Comparison of ENCODE assay signal across 8 mouse cellular contexts in genomic region chr11:105456497-105456907, GRCm38 (mm10). TPM values are rescaled to one million over a fixed set of nuclear protein-coding genes. Genes with fewer than 3 reads are reported as not detected.
DNase-seq lines count a peak whose midpoint lies in the region; ATAC-seq and TF ChIP-seq lines count a peak whose summit lies in the region.

Gene March10, minus strand, starts transcription at chr11:105456735.

- H3K4me2 ChIP-seq in intestine, postnatal 0 days (replicated peaks; ENCODE audit: low read depth) = peak within 1 kb of the TSS; percentile 63
- H3K4me2 ChIP-seq in liver, embryonic 12.5 days = peak within 1 kb of the TSS; percentile 60

- H3K27ac ChIP-seq in intestine, postnatal 0 days (ENCODE audit: low read depth, low read length) = no peak within 1 kb of the TSS
- no peak within 1 kb of the TSS for H3K27ac ChIP-seq in liver, embryonic 12.5 days

- ATAC-seq in intestine, postnatal 0 days = no peak
- ATAC-seq in liver, embryonic 12.5 days = no peak

- peak within 1 kb of the TSS; percentile 40 for H3K4me3 ChIP-seq in intestine, postnatal 0 days (ENCODE audit: low read depth, low read length)
- peak within 1 kb of the TSS; percentile 40 for H3K4me3 ChIP-seq in liver, embryonic 12.5 days

- H3K4me1 ChIP-seq in intestine, postnatal 0 days (replicated peaks; ENCODE audit: control insufficient read depth, insufficient read depth, low read length) = no peaks in the 10 kb centered on the region
- peaks cover 5% of the 10 kb centered on the region for H3K4me1 ChIP-seq in liver, embryonic 12.5 days

- H3K9ac ChIP-seq in intestine, postnatal 0 days (ENCODE audit: low read depth, low read length) = no peak within 1 kb of the TSS
- H3K9ac ChIP-seq in liver, embryonic 12.5 days = no peak within 1 kb of the TSS

- no peaks in the 10 kb centered on the region for H3K9me3 ChIP-seq in intestine, postnatal 0 days (ENCODE audit: control insufficient read depth)
- H3K9me3 ChIP-seq in liver, embryonic 12.5 days (replicated peaks) = no peaks in the 10 kb centered on the region

- WGBS in intestine, postnatal 0 days = 7% methylated on average over 30 of the region's 35 CpGs
- 7% methylated on average over 35 of the region's 35 CpGs for WGBS in liver, embryonic 12.5 days (ENCODE audit: insufficient replicate concordance)

- H3K27me3 ChIP-seq in intestine, postnatal 0 days (replicated peaks; ENCODE audit: control insufficient read depth, insufficient read depth, low read length) = 0 out of 2 replicates have a peak, but pooled peaks cover 3% of the 10 kb centered on the region
- peaks cover 54% of the 10 kb centered on the region for H3K27me3 ChIP-seq in liver, embryonic 12.5 days (replicated peaks)

- no peaks in the 10 kb centered on the region for H3K36me3 ChIP-seq in intestine, postnatal 0 days (ENCODE audit: control insufficient read depth, insufficient read depth)
- no peaks in the 10 kb centered on the region for H3K36me3 ChIP-seq in liver, embryonic 12.5 days

- peak; percentile 73 for DNase-seq in layer of hippocampus, adult 11-12 months (ENCODE audit: low spot score)
- no peak for DNase-seq in layer of hippocampus, adult 9-10 months (ENCODE audit: low spot score)
- DNase-seq in cerebellum, postnatal 25 days = peak; percentile 63 to 76
- peak; percentile 64 to 73 for DNase-seq in frontal cortex, postnatal 14 days (ENCODE audit: low spot score in 2 of 2)
- peak; percentile 24 for DNase-seq in retina, postnatal 7 days (ENCODE audit: low read depth, low spot score)
- no peak for DNase-seq in urinary bladder, postnatal 25 days (ENCODE audit: low spot score)

- TF ChIP-seq CTCF in intestine, postnatal 0 days (IDR thresholded peaks at IDR 0.05; ENCODE audit: low read depth) = no peak

RNA-seq across cellular contexts. Expression of gene March10, which starts in this region (rescaled TPM):
- not detected in 2 replicates for polyA plus RNA-seq in intestine, postnatal 0 days (2015; fragmentation: Nextera tagmentation; extraction: Ambion mirVana)
- polyA plus RNA-seq in liver, embryonic 12.5 days (2016; fragmentation: Nextera tagmentation; extraction: Ambion mirVana) = not detected in 2 replicates

Comparison
In these comparisons a context has a peak if more than half of its experiments do, and no peak if none do; other contexts are left out.
1. DNase-seq: peak in layer of hippocampus, adult 11-12 months (single experiment), cerebellum, postnatal 25 days (2 of 2), frontal cortex, postnatal 14 days (2 of 2) and retina, postnatal 7 days (single experiment); none in layer of hippocampus, adult 9-10 months (single experiment) and urinary bladder, postnatal 25 days (single experiment).